Comparison of ENCODE assay signal across 8 mouse cellular contexts in genomic region chr17:36020191-36021073, GRCm38 (mm10). TPM values are rescaled to one million over a fixed set of nuclear protein-coding genes. Genes with fewer than 3 reads are reported as not detected.
DNase-seq lines count a peak whose midpoint lies in the region; ATAC-seq and TF ChIP-seq lines count a peak whose summit lies in the region.

TSS of gene H2-T24 (minus strand) at chr17:36020560.

- 47% methylated on average over 15 of the region's 15 CpGs for WGBS in hindbrain, embryonic 14.5 days
- WGBS in liver, adult 2 months = 19% methylated on average over 15 of the region's 15 CpGs

- DNase-seq in CD4-positive helper T cell, adult 2 months (ENCODE audit: low read depth, low spot score) = peak; percentile 94
- peak; percentile 83 for DNase-seq in T-cell, adult 2 months (ENCODE audit: low spot score)
- DNase-seq in hindbrain, embryonic 14.5 days (ENCODE audit: low spot score) = no peak
- DNase-seq in liver, adult 2 months (ENCODE audit: extremely low read depth, low read depth, low spot score) = peak; percentile 82
- DNase-seq in naive thymus-derived CD4-positive, alpha-beta T cell, adult 2 months (ENCODE audit: low read depth) = peak; percentile 92
- DNase-seq in thymus, postnatal 14 days = peak; percentile 84
- no peak for DNase-seq in cerebellum, postnatal 25 days

- H3K4me1 ChIP-seq in hindbrain, embryonic 14.5 days (replicated peaks; ENCODE audit: control insufficient read depth, insufficient read depth, low read length) = no peaks in the 10 kb centered on the region
- H3K4me1 ChIP-seq in liver, adult 2 months (ENCODE audit: control insufficient read depth, insufficient read depth, low read length) = peaks cover 9% of the 10 kb centered on the region

- peaks cover 4% of the 10 kb centered on the region for H3K36me3 ChIP-seq in hindbrain, embryonic 14.5 days (replicated peaks; ENCODE audit: control insufficient read depth, insufficient read depth)
- H3K36me3 ChIP-seq in liver, adult 2 months (ENCODE audit: control insufficient read depth, insufficient read depth, low read length) = no peaks in the 10 kb centered on the region

- no peak within 1 kb of the TSS for H3K4me3 ChIP-seq in hindbrain, embryonic 14.5 days (replicated peaks; ENCODE audit: low read length)
- peak within 1 kb of the TSS; percentile 59 for H3K4me3 ChIP-seq in liver, adult 2 months (ENCODE audit: insufficient read depth, low read depth, low read length)

- no peaks in the 10 kb centered on the region for H3K27me3 ChIP-seq in hindbrain, embryonic 14.5 days (ENCODE audit: control insufficient read depth, insufficient read depth, low read length)
- H3K27me3 ChIP-seq in liver, adult 2 months (ENCODE audit: control insufficient read depth, insufficient read depth, low read length) = no peaks in the 10 kb centered on the region

- H3K27ac ChIP-seq in hindbrain, embryonic 14.5 days = no peak within 1 kb of the TSS
- H3K27ac ChIP-seq in liver, adult 2 months (replicated peaks; ENCODE audit: insufficient read depth, low read depth, low read length) = peak within 1 kb of the TSS; percentile 87

- no peak within 1 kb of the TSS for H3K4me2 ChIP-seq in hindbrain, embryonic 14.5 days (replicated peaks)

- H3K9me3 ChIP-seq in hindbrain, embryonic 14.5 days (ENCODE audit: control insufficient read depth, low read length) = no peaks in the 10 kb centered on the region

- no peak for TF ChIP-seq POLR2A in liver, adult 2 months (IDR thresholded peaks at IDR 0.05; ENCODE audit: extremely low read depth, insufficient read depth, low read length)

- peak; percentile 18; the same call in 1 of the 2 replicates for TF ChIP-seq CTCF in liver, adult 2 months (IDR thresholded peaks at IDR 0.05; ENCODE audit: low read depth, low read length)

- H3K9ac ChIP-seq in hindbrain, embryonic 14.5 days = no peak within 1 kb of the TSS
- peak within 1 kb of the TSS; percentile 54 for H3K9ac ChIP-seq in liver, adult 2 months (ENCODE audit: low read depth, low read length)

- H3K79me2 ChIP-seq in liver, adult 2 months (ENCODE audit: control insufficient read depth, insufficient read depth, low read length) = no peaks in the 10 kb centered on the region

- peak; percentile 85 for ATAC-seq in erythroblast, adult 5-6 weeks (replicated peaks; ENCODE audit: low FRiP score, poor library complexity, severe bottlenecking)
- no peak for ATAC-seq in hindbrain, embryonic 14.5 days (ENCODE audit: low FRiP score)

RNA-seq across cellular contexts. Expression of gene H2-T24, which starts in this region (rescaled TPM):
- 161 and 177 TPM in 2 replicates for total RNA-seq in erythroblast, adult 5-6 weeks (2015; ENCODE audit: low replicate concordance)
- total RNA-seq in erythroblast, adult 5-6 weeks (2017; ENCODE audit: low replicate concordance) = 587 and 609 TPM in 2 replicates
- 9.1 and 11.7 TPM in 2 replicates for polyA plus RNA-seq in hindbrain, embryonic 14.5 days (2014; fragmentation: Nextera tagmentation; extraction: Ambion mirVana)
- total RNA-seq in liver, adult 2 months (2014; rRNA removed) = 4.9 and 5.3 TPM in 2 replicates
- polyA plus RNA-seq in liver, adult 2 months (2012; rRNA removed) = 1.9 and 2.1 TPM in 2 replicates

Comparison
In these comparisons a context has a peak if more than half of its experiments do, and no peak if none do; other contexts are left out.
1. RNA of gene H2-T24 (total RNA-seq): 161 to 609 TPM in erythroblast, adult 5-6 weeks; 4.9 to 5.3 TPM in liver, adult 2 months; every median in the first group is over 10 times any median in the second.
2. DNase-seq: peak in CD4-positive helper T cell, adult 2 months (single experiment), T-cell, adult 2 months (single experiment), liver, adult 2 months (single experiment), naive thymus-derived CD4-positive, alpha-beta T cell, adult 2 months (single experiment) and thymus, postnatal 14 days (single experiment); none in hindbrain, embryonic 14.5 days (single experiment) and cerebellum, postnatal 25 days (0 of 2).